10 mouse cellular contexts compared by ENCODE assay signal in the genomic region with DNA sequence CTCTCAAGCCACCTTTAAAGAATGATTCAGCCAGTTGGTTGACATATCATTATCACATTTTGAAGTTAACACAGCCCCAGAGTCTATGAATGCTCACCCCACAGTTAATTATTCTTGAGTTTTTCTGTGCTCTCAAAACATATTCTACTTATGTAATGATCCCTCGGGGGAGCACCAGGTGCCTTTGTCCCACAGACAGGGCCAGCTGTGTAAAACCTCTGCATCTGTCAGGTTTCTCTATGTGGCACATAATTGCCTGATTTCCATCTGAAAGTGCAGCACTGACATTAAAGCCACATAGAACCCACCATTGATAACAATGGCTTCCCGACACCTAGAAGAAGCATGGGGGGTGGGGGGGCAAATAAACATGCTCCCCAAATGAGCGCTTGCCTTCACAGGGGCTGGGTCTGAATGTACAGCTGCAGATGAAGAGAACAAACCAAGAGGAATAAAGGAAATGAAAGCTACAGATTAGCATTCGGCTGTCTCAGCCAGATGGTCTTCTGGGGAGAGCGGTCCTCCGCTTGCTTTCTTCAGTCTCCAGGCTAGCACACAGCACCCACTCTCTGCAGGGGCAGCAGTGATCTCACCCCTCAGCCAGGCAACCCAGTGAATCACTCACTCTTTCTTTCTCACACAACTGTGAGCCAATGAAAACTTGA.
DNase-seq lines count a peak whose midpoint lies in the region; ATAC-seq and TF ChIP-seq lines count a peak whose summit lies in the region.
"Had no signal": no experiment of that assay in that cellular context is flagged by ENCODE, and none has a peak within 500 bp of the region (broad histone marks: within the 10 kb centered on the region; RNA-seq: fewer than 3 reads in every experiment).

No protein-coding gene starts in this region.

- no peak overlapping the region for H3K27ac ChIP-seq in heart, adult 2 months
- peak overlapping the region; percentile 79 for H3K27ac ChIP-seq in hindbrain, postnatal 0 days
- peak overlapping the region; percentile 9; the same call in 1 of the 2 replicates for H3K27ac ChIP-seq in midbrain, embryonic 16.5 days (ENCODE audit: low read length)
- H3K27ac ChIP-seq: macrophage had no signal

- 0 out of 2 replicates have a peak, but pooled peaks cover 1% of the 10 kb centered on the region for H3K4me1 ChIP-seq in heart, adult 2 months (ENCODE audit: control insufficient read depth, insufficient read depth, low read length)
- H3K4me1 ChIP-seq in hindbrain, postnatal 0 days (ENCODE audit: insufficient read depth, low read length): peaks cover 4% of the 10 kb centered on the region; the same call in 1 of the 2 replicates
- H3K4me1 ChIP-seq in midbrain, embryonic 16.5 days (ENCODE audit: control insufficient read depth, insufficient read depth, low read length): peaks cover 6% of the 10 kb centered on the region

- no peak for TF ChIP-seq EP300 in heart, adult 2 months (IDR thresholded peaks at IDR 0.05; ENCODE audit: insufficient read depth, low read depth, low read length)

- ATAC-seq in hindbrain, postnatal 0 days: peak; percentile 81
- peak; percentile 84 for ATAC-seq in midbrain, embryonic 16.5 days

- TF ChIP-seq CTCF in heart, adult 2 months (IDR thresholded peaks at IDR 0.05): no peak
- TF ChIP-seq CTCF in hindbrain, postnatal 0 days (IDR thresholded peaks at IDR 0.05; ENCODE audit: low read depth): no peak

- H3K36me3 ChIP-seq in heart, adult 2 months (ENCODE audit: control insufficient read depth, insufficient read depth, low read length): no peaks in the 10 kb centered on the region
- H3K36me3 ChIP-seq in hindbrain, postnatal 0 days (ENCODE audit: insufficient read depth, low read length): no peaks in the 10 kb centered on the region
- no peaks in the 10 kb centered on the region for H3K36me3 ChIP-seq in midbrain, embryonic 16.5 days (ENCODE audit: control insufficient read depth, insufficient read depth, low read length)

- peak; percentile 26 for DNase-seq in heart, postnatal 4 days
- DNase-seq in heart, adult 2 months: no peak
- peak; percentile 28 to 38 for DNase-seq in cerebellum, postnatal 14 days
- peak; percentile 27 for DNase-seq in hindbrain, postnatal 0 days (ENCODE audit: low spot score)
- DNase-seq in kidney, adult 8-10 months: no peak
- no peak for DNase-seq in spleen, postnatal 14 days (ENCODE audit: low spot score in 2 of 2)
- no peak for DNase-seq in kidney, postnatal 4 days

- no peaks in the 10 kb centered on the region for H3K79me2 ChIP-seq in heart, adult 2 months (replicated peaks; ENCODE audit: control insufficient read depth, insufficient read depth, low read length)

- H3K4me2 ChIP-seq in hindbrain, postnatal 0 days (ENCODE audit: low read depth, low read length): peak overlapping the region; percentile 40
- peak overlapping the region; percentile 24 for H3K4me2 ChIP-seq in midbrain, embryonic 16.5 days (ENCODE audit: low read length)

- H3K9ac ChIP-seq in heart, adult 2 months (ENCODE audit: low read depth, low read length): no peak overlapping the region
- no peak overlapping the region for H3K9ac ChIP-seq in hindbrain, postnatal 0 days (replicated peaks; ENCODE audit: low read length)
- no peak overlapping the region for H3K9ac ChIP-seq in midbrain, embryonic 16.5 days (ENCODE audit: low read depth, low read length)

- 63% methylated on average over 6 of the region's 6 CpGs for WGBS in heart, adult 2 months
- WGBS in hindbrain, postnatal 0 days: 17% methylated on average over 6 of the region's 6 CpGs
- 22% methylated on average over 6 of the region's 6 CpGs for WGBS in midbrain, embryonic 16.5 days

- no peak overlapping the region for H3K4me3 ChIP-seq in heart, adult 2 months
- H3K4me3 ChIP-seq in hindbrain, postnatal 0 days (ENCODE audit: low read length): no peak overlapping the region
- no peak overlapping the region for H3K4me3 ChIP-seq in midbrain, embryonic 16.5 days (ENCODE audit: low read depth, low read length)
- H3K4me3 ChIP-seq: erythroblast, embryonic 14.5 days had no signal

- no peaks in the 10 kb centered on the region for H3K27me3 ChIP-seq in heart, adult 2 months (ENCODE audit: control insufficient read depth, insufficient read depth, low read length)
- no peaks in the 10 kb centered on the region for H3K27me3 ChIP-seq in hindbrain, postnatal 0 days (ENCODE audit: insufficient read depth, low read length)
- H3K27me3 ChIP-seq in midbrain, embryonic 16.5 days (ENCODE audit: control insufficient read depth, insufficient read depth, low read depth, low read length): no peaks in the 10 kb centered on the region

- TF ChIP-seq POLR2A in heart, adult 2 months (IDR thresholded peaks at IDR 0.05; ENCODE audit: insufficient read depth, low read depth, low read length): no peak

- H3K9me3 ChIP-seq in hindbrain, postnatal 0 days (ENCODE audit: low read length): no peaks in the 10 kb centered on the region
- no peaks in the 10 kb centered on the region for H3K9me3 ChIP-seq in midbrain, embryonic 16.5 days (replicated peaks; ENCODE audit: control insufficient read depth, low read length, poor library complexity, severe bottlenecking)

- intact Hi-C loops in heart, adult 2 months (cut with DNase I): no loop called here

Comparison
In these comparisons a context has a peak if more than half of its experiments do, and no peak if none do; other contexts are left out.
1. DNase-seq: peak in heart, postnatal 4 days (single experiment), cerebellum, postnatal 14 days (2 of 2) and hindbrain, postnatal 0 days (single experiment); none in heart, adult 2 months (0 of 2), kidney, adult 8-10 months (0 of 2), spleen, postnatal 14 days (0 of 2) and kidney, postnatal 4 days (0 of 2).